Mouse (Mus musculus) neural tube, embryonic 14.5 days (tissue): ENCODE measurements around the gene Ccdc106. TPM values are rescaled to one million over a fixed set of nuclear protein-coding genes. Genes with fewer than 3 reads are reported as not detected.
A peak's percentile ranks its signal among the peaks of the same experiment; 100 is the strongest.

Source experiments
- ATAC-seq: fragments of 200-750 bp; cut with Nextera tagmentation; 2 replicates; pipeline ENCODE4 v1.8.0; 2017; ENCODE audit warnings: low read depth, mild to moderate bottlenecking, moderate TSS enrichment, moderate library complexity
- H3K27ac ChIP-seq: fragments of 300-500 bp; sonication (generic); 2 replicates; pipeline ENCODE4 v1.5.1; 2014; ENCODE audit warnings: low read depth, mild to moderate bottlenecking, control low read depth, low read length, moderate library complexity, mixed read lengths
- H3K27me3 ChIP-seq: fragments of 300-500 bp; sonication (generic); 2 replicates; pipeline ENCODE4 v1.6.1; 2014; ENCODE audit warnings: low read length; ENCODE audit not compliant: control insufficient read depth, insufficient read depth
- H3K36me3 ChIP-seq: fragments of 300-500 bp; sonication (generic); 2 replicates; pipeline ENCODE4 v1.6.1; 2014; ENCODE audit warnings: low read length, mixed read lengths; ENCODE audit not compliant: control insufficient read depth, insufficient read depth
- H3K4me1 ChIP-seq: fragments of 300-500 bp; sonication (generic); 2 replicates; pipeline ENCODE4 v1.6.1; 2014; ENCODE audit warnings: low read length; ENCODE audit not compliant: control insufficient read depth, insufficient read depth
- H3K4me2 ChIP-seq: fragments of 300-500 bp; sonication (generic); 2 replicates; pipeline ENCODE4 v1.6.1; 2014; ENCODE audit warnings: mild to moderate bottlenecking, low read depth, low read length, control low read depth
- H3K4me3 ChIP-seq: fragments of 300-500 bp; sonication (generic); 2 replicates; pipeline ENCODE4 v1.5.1; 2014; ENCODE audit warnings: low read depth, low read length, control low read depth, mixed read lengths
- H3K9ac ChIP-seq: fragments of 300-500 bp; sonication (generic); replicated peaks from 2 replicates; pipeline ENCODE4 v1.6.1; 2014; ENCODE audit warnings: low read depth, mild to moderate bottlenecking, control low read depth, low read length, mixed read lengths
- H3K9me3 ChIP-seq: fragments of 300-500 bp; sonication (generic); 2 replicates; pipeline ENCODE4 v1.6.1; 2016; ENCODE audit warnings: low read length; ENCODE audit not compliant: control insufficient read depth
- WGBS: fragments of 180-500 bp; shearing (Covaris S2); extraction: QIAGEN DNeasy Blood & Tissue Kit; methylation state at CpG from one replicate; pipeline ENCODE4 v1.1.7; 2014; 5-methylcytosine and 5-hydroxymethylcytosine counted together
- polyA plus RNA-seq: library from polyadenylated mRNA; unstranded; fragments of >200 nt; fragmentation: Nextera tagmentation; extraction: Ambion mirVana; gene quantifications from 2 replicates; pipeline ENCODE4 v1.2.1, GENCODE M21; 2014

The Ccdc106 gene
- polyA plus RNA-seq, 1 experiment from 2014 or later: 64.8 TPM

DNA sequence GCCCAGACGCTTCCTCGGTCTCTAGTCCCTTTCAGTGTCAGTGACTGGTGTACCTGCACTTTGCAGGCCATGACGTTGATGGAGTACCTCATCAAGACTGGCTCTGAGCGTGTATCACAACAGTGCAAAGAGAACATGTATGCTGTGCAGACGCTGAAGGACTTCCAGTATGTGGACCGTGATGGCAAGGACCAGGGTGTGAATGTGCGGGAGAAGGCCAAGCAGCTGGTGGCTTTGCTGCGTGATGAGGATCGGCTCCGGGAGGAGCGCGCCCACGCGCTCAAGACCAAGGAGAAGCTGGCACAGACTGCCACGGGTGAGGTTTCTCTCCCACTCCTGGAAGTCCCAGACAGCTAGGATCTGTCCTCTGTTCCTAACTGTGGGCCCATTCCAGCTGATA is 69.5 kb downstream of the Ccdc106 start:
- Histone ChIP-seq H3K4me3 (no peak overlapping the region), H3K27me3 (no peaks in the 10 kb centered on the region), H3K9ac (no peak overlapping the region), H3K36me3 (peaks cover 20% of the 10 kb centered on the region), H3K4me1 (no peaks in the 10 kb centered on the region), H3K9me3 (no peaks in the 10 kb centered on the region), H3K4me2 (no peak overlapping the region), H3K27ac (no peak overlapping the region)
- ATAC-seq: no peak
- WGBS: 94% methylated on average over 15 of the region's 15 CpGs

DNA sequence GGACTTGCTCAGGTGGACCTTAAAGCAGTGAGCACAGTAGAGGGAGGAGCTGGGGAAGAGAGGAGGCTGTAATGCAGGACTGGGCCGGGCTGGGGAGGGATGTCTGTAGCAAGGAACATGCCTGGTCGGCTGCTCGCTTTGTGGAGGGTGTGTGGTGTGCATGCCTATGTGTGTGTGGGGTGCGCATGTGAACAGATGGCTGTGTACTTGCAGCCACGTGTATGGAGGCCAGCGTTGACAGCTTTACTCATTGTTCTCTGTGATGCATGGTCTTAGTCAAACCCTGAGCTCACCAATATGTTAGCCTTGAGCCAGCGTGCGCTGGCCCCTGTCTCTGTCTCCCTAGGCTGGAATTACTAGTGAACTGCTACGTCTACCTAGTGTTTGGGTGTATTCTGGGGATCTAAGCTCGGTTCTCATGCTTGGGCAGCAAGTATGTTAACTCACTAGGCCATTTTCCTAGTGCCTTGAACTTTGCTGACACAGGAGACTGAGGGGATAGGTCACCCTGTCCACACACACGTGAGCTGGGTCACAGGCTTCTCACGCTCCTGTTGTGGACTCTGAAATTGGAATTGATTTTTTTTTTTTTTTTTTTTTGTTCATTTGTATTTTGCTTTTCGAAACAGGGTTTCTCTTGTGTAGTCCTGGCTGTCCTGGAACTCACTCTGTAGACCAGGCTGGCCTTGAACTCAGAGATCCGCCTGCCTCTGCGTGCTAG is 70.8 kb downstream of the Ccdc106 start:
- H3K27ac ChIP-seq: no peak overlapping the region
- no peaks in the 10 kb centered on the region for H3K9me3 ChIP-seq
- WGBS: 86% methylated on average over 15 of the region's 15 CpGs
- H3K36me3 ChIP-seq: peaks cover 29% of the 10 kb centered on the region
- H3K9ac ChIP-seq: no peak overlapping the region
- no peak overlapping the region for H3K4me3 ChIP-seq
- H3K4me1 ChIP-seq: no peaks in the 10 kb centered on the region
- no peak overlapping the region for H3K4me2 ChIP-seq
- H3K27me3 ChIP-seq: no peaks in the 10 kb centered on the region
- ATAC-seq: no peak

DNA sequence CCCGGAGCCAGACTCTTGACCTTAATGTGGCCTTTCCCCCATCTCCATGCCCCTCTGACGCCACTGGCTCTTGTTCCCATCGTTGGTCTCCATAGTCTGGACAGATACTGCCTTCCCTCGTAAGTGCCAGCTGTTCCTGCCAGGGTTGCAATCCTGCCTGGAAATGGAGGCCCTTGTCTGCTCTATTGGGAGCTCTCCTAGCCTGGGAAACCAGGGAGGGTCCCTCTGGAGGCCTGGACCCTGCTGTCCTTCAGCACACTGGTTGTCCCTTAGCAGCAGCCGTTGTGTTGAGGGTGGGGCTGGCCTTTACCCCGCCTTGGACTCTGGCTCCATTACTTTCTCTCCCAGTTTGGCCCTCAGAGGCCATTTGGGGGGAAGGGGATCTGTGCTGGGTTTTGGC is 72.0 kb downstream of the Ccdc106 start:
- no peaks in the 10 kb centered on the region for H3K27me3 ChIP-seq
- no peaks in the 10 kb centered on the region for H3K9me3 ChIP-seq
- 90% methylated on average over 5 of the region's 6 CpGs for WGBS
- no peak overlapping the region for H3K9ac ChIP-seq
- ATAC-seq: no peak
- H3K4me3 ChIP-seq: no peak overlapping the region
- H3K4me2 ChIP-seq: no peak overlapping the region
- no peak overlapping the region for H3K27ac ChIP-seq
- peaks cover 38% of the 10 kb centered on the region for H3K36me3 ChIP-seq
- no peaks in the 10 kb centered on the region for H3K4me1 ChIP-seq

DNA sequence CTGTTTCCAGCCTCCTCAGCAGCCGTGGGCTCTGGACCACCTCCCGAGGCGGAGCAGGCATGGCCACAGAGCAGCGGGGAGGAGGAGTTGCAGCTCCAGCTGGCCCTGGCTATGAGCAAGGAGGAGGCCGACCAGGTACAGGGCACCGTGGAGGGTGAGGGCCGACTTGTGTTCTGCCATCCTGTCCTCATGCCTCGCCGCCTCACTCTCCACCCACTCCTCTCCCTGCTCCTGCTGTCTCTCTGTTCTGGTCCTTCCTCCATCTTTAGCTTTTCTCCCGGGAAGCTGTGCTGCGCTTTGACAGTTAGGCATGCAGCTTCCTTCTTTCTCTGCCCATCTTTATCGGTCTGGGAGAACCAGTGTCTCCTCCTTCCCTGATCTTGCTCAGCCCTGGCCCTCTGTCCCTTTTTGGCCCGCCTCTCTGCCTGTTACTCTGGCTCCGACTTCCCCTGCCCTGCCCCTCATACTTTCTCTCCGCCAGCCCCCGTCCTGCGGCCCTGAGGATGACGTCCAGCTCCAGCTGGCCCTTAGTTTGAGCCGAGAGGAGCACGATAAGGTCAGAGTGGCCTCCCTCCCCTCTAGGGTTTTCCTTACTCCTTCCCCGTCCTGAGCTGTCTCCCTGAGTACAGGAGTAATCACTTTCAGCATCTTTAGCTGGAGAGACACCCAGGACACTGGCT is 72.6 kb downstream of the Ccdc106 start:
- Histone ChIP-seq H3K9ac (no peak overlapping the region), H3K4me2 (no peak overlapping the region), H3K4me1 (no peaks in the 10 kb centered on the region), H3K36me3 (peaks cover 43% of the 10 kb centered on the region), H3K27me3 (no peaks in the 10 kb centered on the region), H3K9me3 (no peaks in the 10 kb centered on the region), H3K4me3 (no peak overlapping the region), H3K27ac (no peak overlapping the region)
- WGBS: 89% methylated on average over 21 of the region's 21 CpGs
- ATAC-seq: no peak

DNA sequence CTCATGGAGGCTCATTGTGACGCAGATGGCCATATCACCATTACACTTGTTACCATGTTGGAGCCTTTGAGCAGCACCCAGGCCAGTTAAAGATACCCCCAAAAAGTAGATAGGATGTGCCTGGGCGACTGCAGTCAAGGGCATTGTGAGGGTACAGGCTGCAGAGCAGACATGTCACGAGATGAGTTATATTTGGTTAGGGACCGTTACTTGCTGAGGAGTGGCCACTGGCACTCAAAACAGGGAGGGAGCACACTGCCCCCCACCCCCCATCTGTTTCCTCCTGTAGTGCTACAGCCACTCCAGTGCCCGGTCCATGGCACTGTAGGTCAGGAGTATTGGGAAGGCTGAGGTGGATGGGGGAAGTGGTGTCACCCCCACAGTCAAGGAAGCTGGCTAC is 78.4 kb downstream of the Ccdc106 start:
- peaks cover 37% of the 10 kb centered on the region for H3K36me3 ChIP-seq
- 94% methylated on average over 5 of the region's 5 CpGs for WGBS

DNA sequence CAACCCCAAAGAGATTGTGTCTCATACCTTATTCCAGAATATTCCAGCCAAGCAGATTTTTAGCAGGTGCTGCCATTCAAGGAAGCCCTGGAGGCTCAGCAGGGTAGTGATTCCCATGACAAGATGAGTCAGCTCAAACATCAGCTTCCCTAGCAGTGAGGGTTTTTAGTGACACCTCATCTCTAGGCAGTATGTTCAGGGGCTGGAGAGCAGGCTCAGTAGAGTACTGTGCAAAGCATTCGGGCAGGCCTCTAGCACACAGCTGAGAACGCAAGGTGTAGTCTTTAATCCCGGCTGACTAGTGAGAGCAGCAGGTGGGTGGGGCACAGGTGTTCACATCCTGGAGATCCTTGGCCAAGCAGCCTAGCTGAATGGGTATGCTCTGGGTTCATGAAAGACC is 79.4 kb downstream of the Ccdc106 start:
- H3K9me3 ChIP-seq: no peaks in the 10 kb centered on the region
- WGBS: 94% methylated on average over 3 of the region's 3 CpGs
- no peak overlapping the region for H3K9ac ChIP-seq
- H3K4me3 ChIP-seq: no peak overlapping the region
- H3K36me3 ChIP-seq: peaks cover 32% of the 10 kb centered on the region
- no peaks in the 10 kb centered on the region for H3K27me3 ChIP-seq
- no peaks in the 10 kb centered on the region for H3K4me1 ChIP-seq
- ATAC-seq: no peak
- H3K4me2 ChIP-seq: no peak overlapping the region
- H3K27ac ChIP-seq: no peak overlapping the region

More for the DNA sequence above, 78.4 kb downstream of the Ccdc106 start:
- no peak overlapping the region for H3K4me3 ChIP-seq
- no peaks in the 10 kb centered on the region for H3K4me1 ChIP-seq
- H3K27ac ChIP-seq: no peak overlapping the region
- H3K9ac ChIP-seq: no peak overlapping the region
- no peak for ATAC-seq
- H3K27me3 ChIP-seq: no peaks in the 10 kb centered on the region
- no peak overlapping the region for H3K4me2 ChIP-seq
- no peaks in the 10 kb centered on the region for H3K9me3 ChIP-seq

DNA sequence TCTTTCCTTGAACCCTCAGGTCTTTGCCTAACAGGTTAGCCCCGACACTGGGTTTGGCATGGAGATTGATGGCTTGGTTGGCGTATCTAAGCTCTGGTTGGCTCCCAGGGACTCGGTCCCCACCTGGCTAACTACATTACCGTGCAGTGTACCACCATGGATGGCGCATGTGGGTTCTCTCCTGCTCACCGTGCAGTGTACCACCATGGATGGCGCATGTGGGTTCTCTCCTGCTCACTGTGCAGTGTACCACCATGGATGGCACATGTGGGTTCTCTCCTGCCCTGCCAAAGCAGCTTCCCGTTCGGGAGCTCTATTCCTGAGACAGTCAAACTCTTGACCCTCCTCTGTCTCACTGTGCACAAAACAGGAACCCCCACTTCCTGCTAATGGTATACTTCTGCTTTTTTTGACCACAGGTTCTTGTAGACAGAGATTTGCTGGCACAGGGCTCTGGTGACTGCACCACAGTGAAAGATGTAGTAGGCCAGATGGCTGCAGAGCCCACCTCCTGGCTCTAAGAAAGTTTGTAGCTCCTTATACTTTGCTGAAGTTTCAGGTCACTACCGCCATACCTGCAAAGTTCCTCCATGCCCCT is 80.8 kb downstream of the Ccdc106 start:
- Histone ChIP-seq H3K27ac (no peak overlapping the region), H3K27me3 (no peaks in the 10 kb centered on the region), H3K4me3 (no peak overlapping the region), H3K9me3 (no peaks in the 10 kb centered on the region), H3K9ac (no peak overlapping the region), H3K4me2 (no peak overlapping the region), H3K36me3 (peaks cover 21% of the 10 kb centered on the region), H3K4me1 (no peaks in the 10 kb centered on the region)
- WGBS: 87% methylated on average over 10 of the region's 10 CpGs
- 0 out of 2 replicates have a peak, but pooled peaks have one; percentile 22 for ATAC-seq

DNA sequence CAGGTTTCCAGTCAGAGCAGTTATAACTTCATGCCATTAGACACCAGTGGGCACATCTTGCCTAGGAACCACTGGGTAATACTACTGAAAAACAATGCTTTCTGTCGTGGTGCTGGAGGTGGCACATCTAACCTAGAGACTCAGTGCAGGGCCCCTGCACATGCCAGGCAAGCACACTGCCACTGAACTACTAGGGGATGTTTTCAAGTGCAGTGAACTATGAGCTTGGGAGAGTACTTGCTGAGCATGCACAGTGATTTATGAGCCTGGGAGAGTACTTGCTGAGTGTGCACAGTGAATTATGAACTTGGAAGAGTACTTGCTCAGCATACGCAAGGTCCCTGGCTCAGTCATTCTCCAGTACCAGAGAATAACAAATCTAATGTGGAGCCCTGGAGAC is 82.2 kb downstream of the Ccdc106 start:
- no peak overlapping the region for H3K4me3 ChIP-seq
- no peak overlapping the region for H3K4me2 ChIP-seq
- H3K27ac ChIP-seq: no peak overlapping the region
- no peaks in the 10 kb centered on the region for H3K27me3 ChIP-seq
- no peaks in the 10 kb centered on the region for H3K4me1 ChIP-seq
- no peaks in the 10 kb centered on the region for H3K9me3 ChIP-seq
- H3K9ac ChIP-seq: no peak overlapping the region
- ATAC-seq: no peak
- peaks cover 10% of the 10 kb centered on the region for H3K36me3 ChIP-seq
- WGBS: 88% methylated on average over 2 of the region's 2 CpGs

DNA sequence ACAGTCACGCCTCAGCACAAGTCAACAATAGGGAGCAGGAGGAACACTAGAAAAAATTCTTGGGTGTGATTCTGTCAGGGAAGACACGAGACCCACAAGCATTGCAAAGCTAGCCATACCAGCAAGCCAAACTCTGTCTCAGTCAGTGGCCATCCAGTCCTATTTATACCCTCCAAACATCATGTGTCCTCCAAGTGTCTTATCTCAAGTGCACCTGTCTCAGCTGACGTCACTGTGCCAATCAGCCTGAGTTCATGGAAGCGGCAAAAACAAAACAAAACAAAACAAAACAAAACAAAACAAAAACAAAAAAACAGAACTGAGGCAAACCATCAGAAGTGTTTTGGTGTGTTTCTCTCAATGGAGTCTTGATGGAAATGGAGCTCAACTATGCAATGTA is 87.9 kb downstream of the Ccdc106 start:
- Histone ChIP-seq H3K4me2 (no peak overlapping the region), H3K9ac (no peak overlapping the region), H3K27me3 (no peaks in the 10 kb centered on the region), H3K4me3 (no peak overlapping the region), H3K4me1 (no peaks in the 10 kb centered on the region), H3K9me3 (no peaks in the 10 kb centered on the region), H3K36me3 (no peaks in the 10 kb centered on the region), H3K27ac (no peak overlapping the region)
- ATAC-seq: no peak
- WGBS: 76% methylated on average over 4 of the region's 4 CpGs
